Mouse (Mus musculus) ES-Bruce4 (cell line): ENCODE results near the gene Gpr62. TPM values are rescaled to one million over a fixed set of nuclear protein-coding genes. Genes with fewer than 3 reads are reported as not detected.

Experiments
- H3K27ac ChIP-seq: 2 replicates; pipeline ENCODE4 v1.5.1; 2012; ENCODE audit warnings: low read length, inconsistent platforms; ENCODE audit not compliant: insufficient read depth
- H3K27me3 ChIP-seq: 2 replicates; pipeline ENCODE4 v1.6.1; 2012; ENCODE audit warnings: mild to moderate bottlenecking, low read length, inconsistent platforms; ENCODE audit not compliant: control insufficient read depth, poor library complexity, insufficient read depth, severe bottlenecking
- H3K36me3 ChIP-seq: 2 replicates; pipeline ENCODE4 v1.6.1; 2012; ENCODE audit warnings: inconsistent platforms, mild to moderate bottlenecking, low read length, moderate library complexity; ENCODE audit not compliant: control insufficient read depth, poor library complexity, insufficient read depth, severe bottlenecking
- H3K4me1 ChIP-seq: one replicate; pipeline ENCODE4 v1.8.1; 2011; ENCODE audit warnings: low read length; ENCODE audit not compliant: control insufficient read depth, insufficient read depth
- H3K4me3 ChIP-seq: 2 replicates; pipeline ENCODE4 v1.5.1; 2011; ENCODE audit warnings: low read depth, mild to moderate bottlenecking, low read length
- H3K9ac ChIP-seq: 2 replicates; pipeline ENCODE4 v1.6.1; 2012; ENCODE audit warnings: low read depth, mild to moderate bottlenecking, inconsistent platforms; ENCODE audit not compliant: poor library complexity, severe bottlenecking
- H3K9me3 ChIP-seq: replicated peaks from 2 replicates; pipeline ENCODE4 v1.6.1; 2012; ENCODE audit warnings: mild to moderate bottlenecking, low read length, inconsistent platforms; ENCODE audit not compliant: control insufficient read depth, poor library complexity, insufficient read depth, severe bottlenecking
- CTCF ChIP-seq: IDR thresholded peaks from one replicate; pipeline ENCODE4 v1.8.1; 2011; ENCODE audit warnings: low read depth, low read length
- EP300 ChIP-seq: IDR thresholded peaks from 2 replicates; pipeline ENCODE4 v1.6.1; 2011; ENCODE audit warnings: low read depth, low read length; ENCODE audit not compliant: insufficient read depth
- POLR2A ChIP-seq: IDR thresholded peaks from one replicate; pipeline ENCODE4 v1.8.1; 2011; ENCODE audit warnings: low read length; ENCODE audit not compliant: insufficient read depth
- polyA plus RNA-seq: library from polyadenylated mRNA; stranded (reverse); fragments of >200 nt; gene quantifications from 2 replicates; pipeline ENCODE4 v1.2.4, GENCODE M21; 2011; ENCODE audit warnings: low read depth; ENCODE audit not compliant: missing spikeins, insufficient read depth, insufficient read length

Gpr62 gene
- polyA plus RNA-seq, 1 experiment: 0.30 TPM

DNA sequence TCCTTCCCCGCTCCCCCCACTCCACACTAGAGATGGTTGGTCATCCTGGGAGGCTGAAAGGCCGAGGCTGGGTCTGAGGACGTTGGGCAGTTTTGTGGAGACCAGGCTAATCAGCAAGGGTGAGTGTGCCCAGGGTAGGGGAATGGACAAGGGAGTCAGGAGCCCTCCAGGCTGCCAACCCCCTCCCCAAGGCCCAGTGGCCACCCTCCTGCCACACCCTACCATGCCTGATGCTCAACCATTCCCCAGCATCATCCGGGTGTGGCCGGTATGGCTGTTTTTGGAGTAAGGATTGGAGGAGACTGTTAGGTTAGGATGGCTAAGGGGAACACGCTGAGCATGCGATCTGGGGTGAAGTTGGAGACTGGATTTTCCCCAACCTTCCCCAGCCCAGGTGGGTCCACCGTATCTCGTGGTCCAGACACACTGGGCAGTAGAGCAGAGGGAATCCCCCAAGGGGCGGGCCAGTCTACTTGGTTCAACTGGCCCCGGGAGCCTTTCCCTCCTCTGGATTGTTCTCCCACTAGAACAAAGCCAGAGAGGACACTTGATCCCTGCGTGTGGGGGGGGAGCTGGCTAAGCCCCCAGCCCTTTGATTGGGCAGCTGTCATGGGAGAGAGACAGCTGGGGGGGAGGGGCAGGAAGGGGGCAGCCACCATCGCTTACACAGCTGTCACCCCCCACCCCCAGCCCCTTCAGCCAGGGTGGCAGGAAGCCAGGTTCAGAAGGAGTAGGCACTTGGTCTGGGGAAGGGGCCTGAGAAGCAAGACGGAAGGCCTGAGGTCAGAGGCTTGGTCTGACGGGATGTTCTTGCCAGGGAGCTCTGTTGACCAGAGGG lies 9.2 kb downstream of the Gpr62 start:
- Histone ChIP-seq H3K9me3 (no peaks in the 10 kb centered on the region), H3K27me3 (no peaks in the 10 kb centered on the region), H3K9ac (peak overlapping the region; percentile 82; the same call in 1 of the 2 replicates), H3K4me3 (no peak overlapping the region), H3K27ac (peak overlapping the region; percentile 90), H3K4me1 (peaks cover 14% of the 10 kb centered on the region), H3K36me3 (no peaks in the 10 kb centered on the region)
- TF ChIP-seq EP300: 0 out of 2 replicates have a peak, but pooled peaks have one; percentile 48
- TF ChIP-seq POLR2A: no peak
- TF ChIP-seq CTCF: no peak

DNA sequence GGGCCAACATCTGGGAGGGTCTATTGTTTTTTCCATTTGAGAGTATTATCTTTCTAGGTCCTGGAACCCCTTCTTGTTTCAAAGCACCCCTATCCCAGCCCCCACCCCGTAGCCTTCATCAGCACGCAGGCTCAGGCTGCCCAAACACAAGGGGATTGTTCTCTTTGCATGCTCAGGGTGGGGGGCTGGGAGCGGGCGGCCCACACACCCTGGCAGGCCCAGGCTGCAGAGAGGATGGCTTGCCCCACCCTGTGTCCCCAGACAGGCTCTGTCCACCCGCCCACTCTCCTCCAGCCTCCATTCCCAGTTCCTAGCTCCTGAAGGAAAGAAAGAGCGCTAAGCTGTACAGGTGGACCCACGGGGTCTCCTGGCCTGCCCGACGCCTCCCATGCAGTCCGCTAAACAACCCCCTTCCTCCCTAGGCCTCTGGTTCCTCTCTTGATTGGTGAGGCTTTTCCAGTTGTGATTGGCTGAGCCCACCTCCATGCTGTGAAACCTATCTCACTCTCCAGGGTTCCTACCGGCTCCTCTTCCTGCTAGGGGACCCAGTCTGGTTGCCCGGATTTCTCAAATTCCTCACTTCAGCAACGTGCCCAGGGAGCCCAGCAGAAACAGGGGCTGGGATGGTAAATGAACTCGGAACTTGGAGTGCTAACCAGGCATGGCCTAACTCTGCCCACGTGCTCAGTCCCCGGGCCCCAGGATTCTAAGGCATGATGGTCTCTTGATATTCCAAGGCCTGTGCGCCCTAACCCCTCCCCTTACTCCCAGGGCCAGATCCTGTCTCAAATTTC lies 10.7 kb downstream of the Gpr62 start:
- Histone ChIP-seq H3K4me1 (peaks cover 16% of the 10 kb centered on the region), H3K4me3 (peak overlapping the region; percentile 65)

DNA sequence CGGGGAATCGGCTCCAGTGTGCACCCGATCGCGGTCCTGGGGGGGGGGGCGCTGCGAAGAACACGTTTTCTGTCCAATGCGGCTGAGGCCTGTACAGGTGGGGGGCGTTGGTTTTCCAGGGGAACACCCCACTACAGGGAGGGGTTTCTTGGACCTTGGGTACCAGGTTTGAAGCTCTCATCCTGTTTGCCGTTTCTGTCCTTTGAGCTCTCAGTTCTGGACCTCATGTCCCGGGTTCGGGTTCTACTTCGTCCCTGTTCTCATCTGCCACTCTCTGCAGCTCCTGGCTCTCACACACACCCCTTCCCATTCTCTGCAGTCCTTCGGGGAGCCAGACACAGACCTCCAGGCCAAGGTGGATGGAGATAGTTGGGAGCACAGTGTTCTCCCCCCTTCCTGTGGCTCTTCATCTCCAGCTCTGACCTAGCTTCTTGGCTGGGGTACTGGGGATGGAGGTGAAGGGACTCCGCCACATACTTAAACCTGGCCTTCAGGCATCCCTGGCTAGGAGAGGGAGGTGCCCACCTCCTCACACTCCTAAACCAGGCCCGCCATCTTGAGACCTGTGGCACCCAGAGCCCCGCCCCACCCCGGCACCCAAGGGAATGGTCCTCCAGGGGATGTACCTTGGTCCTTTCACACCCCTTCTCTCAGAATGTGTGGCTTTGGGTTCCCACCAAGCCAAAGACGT lies 11.5 kb downstream of the Gpr62 start:
- H3K27me3 ChIP-seq: no peaks in the 10 kb centered on the region
- peak overlapping the region; percentile 65 for H3K4me3 ChIP-seq
- peaks cover 15% of the 10 kb centered on the region for H3K4me1 ChIP-seq
- H3K9me3 ChIP-seq: no peaks in the 10 kb centered on the region
- H3K9ac ChIP-seq: peak overlapping the region; percentile 82
- TF ChIP-seq POLR2A (no peak), EP300 (no peak), CTCF (no peak)
- no peaks in the 10 kb centered on the region for H3K36me3 ChIP-seq
- H3K27ac ChIP-seq: peak overlapping the region; percentile 90

More for the DNA sequence above, 10.7 kb downstream of the Gpr62 start:
- no peaks in the 10 kb centered on the region for H3K9me3 ChIP-seq
- no peaks in the 10 kb centered on the region for H3K36me3 ChIP-seq
- H3K27ac ChIP-seq: peak overlapping the region; percentile 90
- peak overlapping the region; percentile 82 for H3K9ac ChIP-seq
- H3K27me3 ChIP-seq: no peaks in the 10 kb centered on the region
- TF ChIP-seq POLR2A (no peak), EP300 (0 out of 2 replicates have a peak, but pooled peaks have one; percentile 24)

DNA sequence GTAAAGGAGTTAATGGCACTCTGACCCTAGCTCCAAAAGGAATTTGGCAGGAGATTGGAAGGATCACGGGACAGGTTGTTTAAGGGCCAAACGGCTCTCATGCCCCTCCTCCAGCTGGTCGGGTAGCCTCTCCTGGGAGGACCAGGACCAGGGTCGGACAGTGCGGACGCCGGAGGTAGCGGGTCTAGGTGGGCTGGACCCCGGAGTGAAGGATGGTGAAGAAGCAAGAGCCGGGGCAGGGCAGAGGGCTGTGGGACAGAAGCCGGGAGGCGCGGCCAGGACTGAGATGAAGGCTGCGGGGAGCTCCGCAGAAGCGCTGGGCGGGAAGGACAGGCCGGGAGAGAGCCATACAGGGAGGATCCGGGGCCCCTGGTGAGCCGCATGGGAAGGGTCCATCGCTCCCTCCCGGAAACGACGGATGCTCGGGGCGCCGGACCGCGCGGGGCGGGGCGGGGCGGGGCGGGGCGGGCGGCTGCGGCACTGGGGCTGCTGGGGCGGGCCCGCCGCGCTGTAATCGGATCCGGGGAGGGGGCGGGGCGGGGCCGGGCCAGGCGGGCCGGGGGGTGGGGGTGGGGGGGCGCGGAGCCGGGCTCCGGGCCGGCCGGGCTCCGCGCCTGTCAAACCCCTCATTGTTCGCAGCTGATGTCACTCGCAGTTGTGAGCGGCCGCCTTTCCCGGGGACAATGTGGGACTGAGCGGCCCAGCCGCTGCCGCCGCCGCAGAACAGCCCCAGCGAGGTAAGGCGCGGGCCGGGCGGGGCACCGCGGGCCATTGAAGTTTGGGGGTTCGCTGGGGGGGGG lies 12.3 kb downstream of the Gpr62 start, which contains the start of gene Pcbp4:
Gene Pcbp4 (plus strand): TSS at position 21 of the 800 bp plus-strand sequence.
- H3K4me3 ChIP-seq: peak within 1 kb of the TSS; percentile 65
- H3K27me3 ChIP-seq: no peaks in the 10 kb centered on the region
- H3K4me1 ChIP-seq: peaks cover 15% of the 10 kb centered on the region
- H3K9me3 ChIP-seq: no peaks in the 10 kb centered on the region
- H3K36me3 ChIP-seq: no peaks in the 10 kb centered on the region
- no peak for TF ChIP-seq POLR2A
- no peak for TF ChIP-seq CTCF
- TF ChIP-seq EP300: no peak
- peak within 1 kb of the TSS; percentile 82 for H3K9ac ChIP-seq
- peak within 1 kb of the TSS; percentile 90 for H3K27ac ChIP-seq

DNA sequence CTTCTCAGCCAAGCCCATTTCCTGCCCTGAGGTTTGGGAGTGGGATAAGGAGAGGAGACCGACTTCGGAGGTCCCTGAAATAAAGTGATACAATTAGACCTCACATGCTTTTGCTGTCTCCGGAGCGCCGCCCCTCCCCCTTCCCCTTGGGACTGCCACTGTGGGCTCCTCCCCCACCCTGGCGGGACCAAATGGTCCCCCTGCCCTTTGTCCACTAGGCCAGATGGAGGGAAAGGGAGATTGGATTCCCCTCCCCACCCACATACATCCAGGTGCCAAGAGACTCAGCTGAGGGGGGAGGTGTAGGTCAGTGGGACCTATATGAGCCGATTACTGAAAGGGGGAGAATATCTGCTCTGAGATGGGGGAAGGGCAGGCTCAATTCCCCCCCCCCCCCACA lies 12.9 kb downstream of the Gpr62 start:
- peaks cover 15% of the 10 kb centered on the region for H3K4me1 ChIP-seq
- no peaks in the 10 kb centered on the region for H3K9me3 ChIP-seq
- peak overlapping the region; percentile 48 for H3K27ac ChIP-seq

More for the DNA sequence above, 12.9 kb downstream of the Gpr62 start:
- Histone ChIP-seq H3K9ac (peak overlapping the region; percentile 82), H3K4me3 (peak overlapping the region; percentile 65), H3K36me3 (no peaks in the 10 kb centered on the region), H3K27me3 (no peaks in the 10 kb centered on the region)
- TF ChIP-seq POLR2A: no peak
- no peak for TF ChIP-seq CTCF
- no peak for TF ChIP-seq EP300
